Mouse (Mus musculus): ENCODE measurements at regions not wholly inside any gene's neighbourhood (a gene's known extent, or its start where the extent isn't known, plus 50 kb on each side); places are given as distances from the start of the nearest gene placed in this dataset.

DNA sequence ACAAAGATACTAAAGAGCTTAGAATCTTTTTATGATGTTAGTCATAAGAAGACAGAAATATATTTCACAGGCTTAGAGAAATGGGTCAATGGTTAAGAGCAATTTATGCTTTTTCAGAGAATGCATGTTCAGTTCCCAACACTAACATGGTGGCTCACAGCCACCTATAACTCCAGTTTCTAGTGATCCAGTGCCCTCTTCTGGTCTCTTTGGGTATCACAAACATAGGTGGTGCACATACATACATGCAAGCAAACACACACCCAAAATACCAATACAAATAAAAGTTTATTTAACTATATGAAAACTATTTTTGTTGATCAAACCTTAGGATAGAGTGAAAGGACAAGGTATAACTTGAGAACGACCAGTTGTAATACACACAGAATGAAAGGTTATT lies 308.0 kb downstream of the Cmpk2 start:
- DNase-seq = no peak

DNA sequence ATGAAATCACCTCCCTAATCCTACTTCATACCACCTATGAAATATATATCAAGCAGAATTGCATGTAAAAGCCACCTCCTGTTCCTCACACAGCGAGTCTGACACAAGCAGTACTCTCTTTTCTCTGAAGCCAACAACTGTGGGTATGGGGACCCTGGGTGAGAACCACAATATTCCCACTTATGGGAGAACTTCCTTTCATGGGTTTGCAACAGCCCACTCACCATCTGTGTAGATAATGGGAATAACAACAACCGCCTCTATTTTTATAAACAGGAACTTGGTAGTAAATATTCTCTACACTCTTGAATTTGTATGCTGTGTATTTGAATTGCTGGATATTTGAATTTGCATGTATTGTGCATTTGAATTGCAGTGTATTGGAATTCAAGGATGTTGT lies 305.0 kb downstream of the Cmpk2 start:
- DNase-seq = no peak

DNA sequence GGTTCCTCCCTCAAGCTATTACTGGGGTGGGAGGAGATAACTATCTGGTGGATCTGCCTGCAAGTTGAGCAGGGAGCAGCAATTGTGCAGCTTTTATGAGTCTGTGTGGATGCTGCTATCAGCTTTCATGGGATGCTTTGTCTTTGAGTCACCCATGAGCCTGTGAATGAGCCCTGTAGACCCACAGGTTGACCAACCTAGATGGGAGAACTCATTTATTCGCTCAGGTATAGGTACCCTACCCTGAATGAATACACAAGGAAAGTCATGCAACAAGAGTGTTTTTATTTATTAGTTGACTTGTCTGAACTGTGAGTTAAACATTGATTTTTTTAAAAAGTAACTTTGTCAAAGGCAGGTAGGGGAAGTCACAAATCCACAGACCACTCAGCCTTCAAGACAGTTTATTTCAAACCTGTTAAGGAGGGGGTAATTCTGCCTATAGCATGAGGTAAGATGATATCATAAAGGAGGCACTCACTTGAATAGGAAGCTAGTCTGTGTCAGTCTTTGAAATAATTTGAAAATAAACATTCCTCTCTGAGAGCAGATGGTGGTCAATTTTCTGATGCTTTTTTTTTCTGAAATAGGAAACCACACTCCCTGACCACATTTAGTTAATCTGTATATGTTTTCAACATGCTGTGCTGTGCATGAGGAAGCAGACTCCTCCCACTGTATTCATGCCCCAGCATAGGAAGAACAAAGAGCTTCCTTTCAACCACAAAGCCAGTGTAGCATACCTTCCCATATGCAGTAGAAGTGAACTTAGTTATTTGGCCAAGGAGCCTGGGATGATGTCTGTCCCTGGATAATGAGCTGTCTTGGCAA lies 302.0 kb downstream of the Cmpk2 start:
- DNase-seq = no peak

DNA sequence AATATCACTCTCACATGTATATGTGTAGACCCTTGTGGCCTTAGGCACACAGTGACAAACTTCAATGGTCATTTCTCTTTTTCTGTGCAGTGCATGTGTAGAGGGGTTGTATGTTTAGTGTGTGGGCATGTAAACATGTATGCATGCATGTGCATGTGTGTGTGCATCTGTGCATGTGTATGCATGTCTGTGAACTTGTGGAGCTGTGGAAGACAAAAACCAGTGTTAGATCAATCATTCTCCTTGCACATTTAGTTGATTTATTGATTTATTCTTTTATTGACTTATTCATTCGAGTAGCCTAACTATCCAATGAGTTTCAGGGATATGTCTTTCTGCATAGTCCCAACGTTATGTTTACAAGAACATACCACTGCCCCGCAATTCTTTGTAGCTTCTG lies 298.5 kb downstream of the Cmpk2 start:
- DNase-seq = no peak

DNA sequence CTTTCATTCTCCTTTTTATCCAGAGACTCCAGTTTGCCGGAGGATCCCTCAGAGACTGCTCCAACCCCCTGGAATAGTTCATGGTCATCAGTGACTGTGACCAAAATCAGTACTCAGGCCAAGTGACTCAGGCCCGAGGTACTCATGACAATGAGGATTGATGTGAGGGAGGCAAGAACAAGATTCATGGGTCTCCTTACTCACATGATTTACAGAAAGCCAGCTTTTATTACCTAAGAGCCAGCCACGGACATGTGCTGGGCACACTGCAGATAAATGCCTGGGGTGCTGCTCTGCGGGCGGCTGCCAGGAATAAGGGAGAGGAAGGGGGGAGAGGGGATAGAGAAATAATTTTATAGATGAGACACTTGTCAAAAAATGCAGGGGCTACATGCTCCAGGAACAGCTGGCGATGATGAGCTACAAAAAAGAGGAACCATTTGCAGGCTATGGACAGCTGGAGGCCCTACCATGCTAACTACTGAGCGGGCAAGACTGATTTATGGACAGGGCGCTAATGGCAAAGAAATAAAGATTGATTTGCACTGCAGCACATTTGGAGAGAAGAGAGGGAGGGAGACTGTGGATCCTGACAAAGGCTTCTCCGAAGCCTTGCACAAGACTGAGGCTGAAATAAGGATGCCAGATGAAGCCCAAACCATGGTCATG lies 289.8 kb downstream of the Cmpk2 start:
- peak in 1 of 2 experiments; percentile 19 for DNase-seq

DNA sequence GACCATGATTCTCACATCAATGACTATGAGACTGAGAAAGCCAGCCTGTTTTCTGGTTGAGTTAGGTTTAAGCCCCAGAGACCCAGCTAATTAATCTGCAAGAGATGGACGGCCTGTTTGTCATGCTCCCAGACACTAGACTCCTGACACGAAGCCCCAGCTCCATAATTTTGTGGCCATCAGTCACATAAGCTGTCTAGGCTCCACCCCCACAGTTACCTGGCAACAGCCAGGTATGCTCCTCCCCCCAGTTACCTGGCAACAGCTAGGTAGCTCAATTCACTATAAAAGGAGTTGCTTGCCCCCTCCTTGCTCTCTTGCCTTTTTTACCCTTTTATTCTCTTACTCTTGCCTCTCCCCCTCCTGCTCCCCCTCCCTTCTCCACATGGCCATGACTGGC lies 287.3 kb downstream of the Cmpk2 start:
- DNase-seq = no peak

DNA sequence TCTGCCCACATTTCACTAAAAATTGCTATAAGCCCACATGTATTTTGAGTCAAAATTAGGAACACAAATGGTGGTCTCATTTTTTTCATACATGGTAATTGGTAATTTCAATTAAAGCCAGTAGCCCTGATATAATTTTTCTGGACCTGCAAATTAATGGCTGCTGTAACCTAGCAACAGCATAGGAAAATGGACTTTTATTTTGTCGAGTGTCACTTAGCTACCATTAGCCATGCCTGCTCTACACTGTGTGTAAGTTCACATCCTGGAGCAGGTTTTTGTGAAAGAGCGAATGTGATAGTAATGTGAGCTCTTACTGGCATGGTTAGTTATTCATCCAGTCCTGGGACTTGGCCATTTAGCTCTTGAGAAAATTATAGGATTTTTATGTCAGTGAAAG lies 285.6 kb downstream of the Cmpk2 start:
- DNase-seq = no peak

DNA sequence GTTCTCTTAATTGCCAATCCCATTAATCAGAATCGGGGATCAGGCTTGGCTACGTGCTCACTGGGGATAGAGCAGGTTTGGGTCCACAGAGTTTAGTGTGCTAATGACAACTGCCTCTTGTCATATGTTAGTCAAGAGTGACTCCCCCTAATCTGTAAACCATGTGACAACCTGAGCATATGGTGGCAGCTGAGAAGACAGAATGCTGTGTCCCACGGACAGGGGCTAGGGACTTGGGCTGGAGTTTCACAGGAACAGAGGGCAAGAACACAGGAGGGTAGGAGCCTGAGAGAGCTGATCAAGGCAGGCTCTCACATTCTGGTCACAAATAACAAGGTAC lies 265.5 kb downstream of the Cmpk2 start:
- DNase-seq = no peak

DNA sequence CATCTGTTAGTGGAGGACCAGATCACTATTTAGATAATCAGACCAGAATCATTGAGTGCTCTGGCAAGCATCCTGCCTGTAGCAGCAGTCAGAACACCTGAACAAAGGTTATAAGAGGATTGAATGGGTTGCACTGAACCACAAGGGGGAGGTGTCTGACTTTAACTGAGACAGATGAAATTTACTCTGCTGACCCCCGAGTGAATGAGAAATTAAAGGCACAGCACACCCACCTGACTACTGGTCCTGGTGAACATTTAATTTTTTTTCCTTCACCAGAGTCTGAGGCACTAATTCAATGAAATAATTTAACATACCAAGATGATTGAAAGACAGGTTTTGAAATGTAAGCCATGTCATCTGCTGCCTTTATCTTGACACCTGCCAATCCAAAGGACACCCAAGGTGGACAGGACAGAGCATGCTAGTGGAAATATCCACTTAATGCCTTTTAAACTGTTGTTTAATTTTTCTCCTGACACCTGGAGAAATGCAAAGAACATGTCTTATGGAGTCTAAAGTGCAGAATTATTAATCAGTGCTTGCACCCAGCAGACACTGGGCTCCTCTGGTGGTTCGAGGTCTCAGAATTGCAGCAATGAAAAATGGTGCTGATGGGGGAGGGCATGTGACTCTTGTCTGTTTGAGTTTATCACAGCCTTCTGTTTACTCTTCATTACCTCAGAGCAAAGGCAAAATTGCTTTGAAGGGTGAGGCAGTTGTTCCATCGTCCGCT lies 265.0 kb downstream of the Cmpk2 start:
- no peak for DNase-seq

DNA sequence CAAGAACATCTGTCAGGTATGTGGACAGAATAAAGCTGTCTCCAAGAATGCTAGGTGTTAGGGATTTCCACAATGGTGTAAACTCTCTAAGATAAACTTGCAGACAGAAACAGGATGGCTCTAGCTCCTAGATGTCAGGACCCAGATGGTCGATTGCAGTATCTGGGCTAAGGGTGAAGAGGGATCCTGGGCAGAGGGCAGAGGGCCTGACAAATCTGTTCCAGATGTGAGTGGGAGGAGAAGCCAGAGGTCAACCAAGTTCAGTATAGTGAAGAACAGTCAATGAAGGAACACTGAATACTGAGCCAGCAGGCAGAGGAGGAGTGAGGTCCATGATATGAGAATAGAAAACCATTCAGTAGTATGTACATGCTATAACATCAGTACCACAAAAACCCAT lies 254.4 kb downstream of the Cmpk2 start:
- no peak for DNase-seq

DNA sequence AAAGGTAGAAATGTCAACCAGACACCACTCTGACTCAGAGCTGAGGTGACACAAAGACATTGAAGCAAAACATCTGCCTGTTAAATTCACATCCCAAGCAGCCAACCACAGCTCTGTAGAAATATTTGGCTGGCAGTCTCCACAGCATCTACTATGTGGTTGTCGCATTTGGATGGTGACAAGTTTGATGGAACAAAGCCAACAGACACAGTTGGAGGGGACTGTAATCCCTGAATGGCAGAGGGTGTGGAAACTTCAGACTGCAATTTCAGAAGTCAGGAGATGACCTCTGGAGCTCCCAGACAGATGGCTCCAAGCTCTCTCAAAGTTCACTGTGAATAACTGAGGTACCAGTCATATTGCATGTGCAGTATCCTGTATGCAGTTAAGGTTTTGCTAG lies 229.8 kb downstream of the Cmpk2 start:
- DNase-seq = no peak

DNA sequence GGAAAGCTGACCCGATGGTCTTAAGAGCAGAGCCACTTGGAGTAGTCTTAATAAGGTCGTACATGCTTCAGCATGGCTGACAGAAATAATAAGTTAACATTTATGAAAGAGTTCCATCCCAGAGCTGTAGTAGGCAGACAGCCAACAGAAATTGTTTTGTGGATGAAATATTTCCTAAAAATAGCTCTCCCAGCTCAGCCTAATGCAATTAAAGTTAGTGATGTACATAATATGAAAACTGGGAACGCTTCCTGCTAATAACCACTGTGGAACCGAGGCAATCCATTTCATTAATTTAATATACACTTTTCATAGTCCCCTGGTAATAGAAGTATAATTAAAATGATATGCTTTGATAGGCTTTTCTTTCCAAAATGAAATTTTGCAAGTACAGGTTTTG lies 219.0 kb downstream of the Cmpk2 start:
- no peak for DNase-seq

DNA sequence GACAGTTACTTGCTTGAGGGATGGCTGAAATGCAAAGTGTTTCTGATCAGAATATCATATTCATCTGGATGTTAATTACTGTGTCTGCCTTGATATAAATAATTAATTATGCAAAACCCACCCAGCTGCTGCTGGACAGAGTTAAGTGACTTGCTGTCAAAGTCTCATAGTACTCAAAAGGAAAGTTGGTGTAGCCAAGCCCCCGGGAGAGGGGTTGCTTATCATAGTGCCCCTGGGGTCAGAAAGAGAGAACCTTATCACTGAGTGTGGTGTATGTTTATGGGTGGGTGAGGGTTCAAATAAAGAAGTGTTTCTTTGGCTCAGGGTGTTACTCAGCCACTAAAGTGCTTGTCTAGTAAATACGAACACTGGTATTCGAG lies 211.6 kb downstream of the Cmpk2 start:
- DNase-seq = no peak

DNA sequence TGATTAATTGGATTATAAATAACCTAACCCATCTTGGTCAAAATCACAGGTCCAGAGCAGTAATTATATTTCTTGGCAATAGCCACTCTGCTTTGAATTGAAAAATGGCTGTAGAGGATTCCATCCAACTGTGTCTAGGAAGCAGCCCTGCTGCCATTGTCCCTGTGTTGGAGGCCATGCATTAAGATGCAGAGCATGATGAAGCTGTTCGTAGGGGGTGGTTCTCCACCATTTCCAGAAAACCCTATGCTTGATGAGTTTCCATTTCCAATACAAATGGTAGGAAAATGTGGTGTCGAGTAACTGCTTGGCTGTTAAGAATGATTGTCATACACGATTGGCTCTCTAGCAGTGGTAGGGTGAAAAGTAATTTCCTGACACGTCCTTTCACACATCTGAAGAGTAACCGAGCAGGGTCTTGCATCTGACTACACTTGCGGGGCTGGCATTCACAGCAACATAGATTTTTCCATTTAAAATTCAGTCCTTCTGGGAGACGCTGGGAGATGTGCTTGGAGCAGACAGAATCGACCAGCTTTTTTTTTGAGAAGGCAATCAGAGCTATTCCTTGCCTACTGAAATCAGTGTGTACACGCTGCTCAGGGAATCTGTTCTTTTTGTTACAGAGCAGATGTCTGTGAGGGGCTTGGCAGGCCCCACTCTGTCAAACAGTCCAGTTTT lies 211.0 kb downstream of the Cmpk2 start:
- DNase-seq = no peak

DNA sequence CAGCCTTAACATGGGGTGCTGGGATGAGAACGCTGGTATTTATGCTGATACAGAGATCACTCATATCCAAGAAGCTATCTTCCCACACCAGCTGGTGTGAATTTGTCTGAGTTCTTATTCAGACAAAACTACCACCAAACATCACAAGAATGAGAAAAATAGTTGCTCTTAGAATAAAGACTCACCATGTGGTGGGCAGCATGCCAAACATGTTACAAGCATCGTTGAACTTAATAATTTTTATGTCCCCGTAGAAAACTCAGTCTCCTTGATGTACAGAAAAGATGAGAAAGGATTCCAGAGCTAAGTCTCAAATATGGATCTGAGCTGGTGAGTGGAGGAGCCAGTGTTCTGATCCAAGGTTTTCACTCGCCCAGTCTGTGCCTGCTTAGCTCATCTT lies 196.5 kb downstream of the Cmpk2 start:
- no peak for DNase-seq

DNA sequence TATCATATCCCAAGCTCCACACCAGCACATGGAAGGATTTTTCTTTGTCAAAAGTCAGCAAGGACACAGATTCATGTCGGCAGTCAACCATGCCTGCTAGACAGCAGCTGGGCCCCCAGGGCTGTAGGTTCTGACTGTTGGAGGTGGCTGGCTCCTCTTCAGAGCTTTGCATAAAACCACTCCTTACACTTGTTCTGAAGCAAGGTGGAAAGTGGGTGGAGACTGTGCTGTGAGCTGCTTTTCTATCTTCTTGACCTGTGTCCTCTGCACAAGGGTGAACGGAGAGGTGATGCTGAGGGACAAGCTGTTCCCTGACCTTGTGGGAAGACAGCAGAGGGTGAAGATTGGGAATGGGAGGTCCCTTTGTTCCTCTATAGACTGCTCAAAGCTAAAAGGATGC lies 185.2 kb downstream of the Cmpk2 start:
- DNase-seq = no peak

DNA sequence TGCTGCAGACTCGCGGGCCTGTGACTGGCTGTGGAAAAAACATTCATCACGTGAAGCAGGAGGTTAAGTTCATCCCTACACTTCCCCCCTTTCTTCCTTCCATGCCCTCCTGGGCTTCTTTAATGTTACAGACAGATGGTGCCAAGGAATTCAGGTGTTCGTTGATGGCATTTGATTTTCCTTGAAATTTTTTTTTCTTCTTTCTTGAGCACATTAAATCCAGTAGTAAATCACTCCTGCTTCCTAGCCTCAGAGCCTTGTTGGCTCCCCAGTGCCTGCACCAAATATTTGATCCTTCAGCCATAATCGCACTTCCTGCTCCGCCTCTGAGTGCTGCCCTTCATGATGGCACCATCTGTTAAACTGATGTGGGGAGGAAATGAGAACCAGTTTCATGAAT lies 184.8 kb downstream of the Cmpk2 start:
- DNase-seq = no peak

DNA sequence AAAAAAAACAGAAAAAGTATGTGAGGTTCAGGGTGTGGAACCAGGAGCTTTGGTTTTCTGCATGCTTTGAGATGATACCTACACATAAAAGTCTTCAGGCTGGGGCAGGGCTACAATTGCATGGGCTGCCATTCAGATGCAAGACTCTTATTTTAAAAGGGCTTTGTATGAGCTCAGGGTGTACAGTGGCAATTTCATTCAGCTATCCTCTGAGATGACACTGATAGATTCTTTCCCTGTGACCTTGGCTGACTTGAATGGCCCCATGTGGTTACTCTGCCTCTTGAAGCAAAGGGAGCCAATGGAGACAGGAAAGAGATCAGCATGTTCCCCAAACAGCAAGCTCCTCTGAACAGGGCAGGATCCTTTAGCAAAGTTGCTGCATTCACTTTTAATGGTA lies 177.1 kb downstream of the Cmpk2 start:
- no peak for DNase-seq

DNA sequence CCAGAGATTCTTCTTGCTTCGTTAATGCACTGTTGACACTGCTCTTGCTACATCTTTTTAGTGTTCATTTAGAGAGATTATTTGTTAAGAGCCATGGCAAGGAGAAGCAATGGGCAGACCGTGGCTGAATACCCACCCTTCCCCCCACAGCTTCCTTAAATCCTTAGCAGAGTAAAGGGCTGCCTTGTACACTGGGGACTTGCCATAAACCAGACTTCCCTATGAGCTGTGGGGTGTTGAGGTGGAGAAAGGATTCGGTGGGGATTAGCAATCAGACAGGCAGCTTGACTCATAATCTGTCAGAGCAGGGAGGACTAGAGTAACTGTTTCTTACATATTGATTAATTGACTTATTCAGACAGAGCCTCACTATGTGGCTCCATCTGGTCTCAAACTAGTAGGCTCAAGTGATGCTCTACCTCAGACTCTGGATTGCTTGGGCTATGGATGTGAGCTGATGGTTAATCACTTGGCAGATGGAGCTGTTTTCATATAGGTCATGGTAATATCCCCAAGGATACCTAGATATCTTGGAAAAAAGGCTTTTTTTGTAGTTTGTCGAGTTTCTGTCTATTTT lies 166.7 kb downstream of the Cmpk2 start:
- DNase-seq = no peak

DNA sequence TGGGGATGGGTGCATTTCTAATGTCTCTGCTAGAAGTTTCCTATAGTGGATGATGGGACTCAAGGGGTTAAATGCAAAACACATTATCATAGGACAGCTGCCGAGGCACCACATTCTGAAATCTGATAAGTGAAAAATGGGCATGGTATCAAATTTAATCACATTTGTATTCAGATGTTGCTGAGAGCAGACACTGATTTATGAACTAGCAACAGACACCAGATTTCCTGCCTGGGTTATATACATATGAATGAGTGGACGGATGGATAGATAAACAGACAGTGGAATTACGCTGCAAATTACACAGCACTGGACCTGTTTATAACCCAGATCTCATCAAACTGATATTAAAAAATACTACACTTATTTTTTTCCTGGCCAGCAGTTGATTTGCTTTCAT lies 166.2 kb downstream of the Cmpk2 start:
- DNase-seq = no peak

DNA sequence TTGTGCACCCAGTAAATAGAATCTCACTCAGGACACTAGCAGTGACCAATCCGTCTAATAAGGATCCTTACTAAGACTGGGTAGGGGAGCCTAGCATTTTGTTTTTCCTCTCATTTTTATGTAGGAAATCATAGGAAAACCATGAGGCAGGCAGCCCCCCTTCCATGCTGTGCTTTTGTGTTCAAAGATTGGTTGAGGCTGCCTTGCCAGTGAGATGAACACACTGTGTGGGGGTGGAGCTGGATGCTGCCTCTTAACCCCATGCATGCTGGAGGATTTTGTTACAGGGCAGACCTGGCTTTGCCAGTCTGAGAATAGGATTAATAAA lies 162.8 kb downstream of the Cmpk2 start:
- no peak for DNase-seq

DNA sequence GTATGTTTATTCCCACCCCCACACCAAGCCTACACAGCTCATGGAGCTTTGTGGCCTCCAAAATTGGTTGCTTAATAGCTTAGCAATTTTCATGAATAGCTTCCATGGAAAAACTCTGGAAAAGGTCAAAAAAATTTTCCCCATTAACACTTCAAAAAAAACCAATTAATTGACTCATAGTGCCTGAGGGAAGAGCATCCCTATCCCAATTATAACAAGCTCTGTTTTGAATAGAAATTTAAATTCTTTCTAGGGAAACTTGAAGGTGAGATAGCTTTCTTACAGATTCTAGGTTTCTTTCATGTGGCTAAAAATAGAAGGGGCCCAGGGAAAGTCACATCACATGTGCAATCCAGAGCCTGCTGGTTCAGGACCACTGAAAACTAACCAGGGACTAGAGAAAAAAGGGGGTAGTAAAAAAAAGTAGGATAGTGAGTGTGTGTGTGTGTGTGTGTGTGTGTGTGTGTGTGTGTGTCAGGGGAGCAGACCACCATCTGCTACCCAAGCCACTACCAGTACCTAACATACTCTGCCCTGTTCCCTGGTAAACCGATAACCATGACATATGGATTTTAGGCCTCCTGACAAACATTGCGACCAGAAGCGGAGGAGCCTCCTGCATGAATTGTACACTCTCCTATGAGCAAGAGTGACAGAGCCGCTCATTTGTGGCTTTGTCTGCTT lies 162.2 kb downstream of the Cmpk2 start:
- DNase-seq = no peak
